Mouse (Mus musculus) liver, embryonic 13.5 days (tissue): ENCODE measurements around the gene Foxc2. TPM values are rescaled to one million over a fixed set of nuclear protein-coding genes. Genes with fewer than 3 reads are reported as not detected.

ENCODE experiments used
- ATAC-seq: fragments of 200-750 bp; cut with Nextera tagmentation; 2 replicates; pipeline ENCODE4 v1.8.0; 2017; ENCODE audit warnings: low read depth, mild to moderate bottlenecking, moderate number of reproducible peaks, moderate library complexity
- DNase-seq: peaks from one replicate; pipeline ENCODE4 v3.0.0; 2022
- H3K27ac ChIP-seq: fragments of 300-500 bp; sonication (generic); 2 replicates; pipeline ENCODE4 v1.5.1; 2015; ENCODE audit warnings: moderate library complexity, mild to moderate bottlenecking, inconsistent platforms
- H3K27me3 ChIP-seq: fragments of 300-500 bp; sonication (generic); 2 replicates; pipeline ENCODE4 v1.6.1; 2015; ENCODE audit warnings: mild to moderate bottlenecking, inconsistent platforms
- H3K36me3 ChIP-seq: fragments of 300-500 bp; sonication (generic); 2 replicates; pipeline ENCODE4 v1.6.1; 2015; ENCODE audit warnings: mild to moderate bottlenecking, inconsistent platforms
- H3K4me1 ChIP-seq: fragments of 300-500 bp; sonication (generic); replicated peaks from 2 replicates; pipeline ENCODE4 v1.6.1; 2015; ENCODE audit warnings: inconsistent platforms
- H3K4me2 ChIP-seq: fragments of 300-500 bp; sonication (generic); 2 replicates; pipeline ENCODE4 v1.6.1; 2015; ENCODE audit warnings: inconsistent platforms, mild to moderate bottlenecking, moderate library complexity
- H3K4me3 ChIP-seq: fragments of 300-500 bp; sonication (generic); replicated peaks from 2 replicates; pipeline ENCODE4 v1.5.1; 2015; ENCODE audit warnings: mild to moderate bottlenecking, inconsistent platforms
- H3K9ac ChIP-seq: fragments of 300-500 bp; sonication (generic); 2 replicates; pipeline ENCODE4 v1.6.1; 2015; ENCODE audit warnings: mild to moderate bottlenecking, inconsistent platforms
- H3K9me3 ChIP-seq: fragments of 300-500 bp; sonication (generic); replicated peaks from 2 replicates; pipeline ENCODE4 v1.6.1; 2016; ENCODE audit warnings: inconsistent platforms
- WGBS: fragments of 180-500 bp; shearing (Covaris S2); methylation state at CpG from one replicate; pipeline ENCODE4 v1.1.7; 2015; ENCODE audit not compliant: insufficient replicate concordance; 5-methylcytosine and 5-hydroxymethylcytosine counted together
- polyA plus RNA-seq: library from polyadenylated mRNA; unstranded; fragments of >200 nt; fragmentation: Nextera tagmentation; extraction: Ambion mirVana; gene quantifications from 2 replicates; pipeline ENCODE4 v1.2.1, GENCODE M21; 2015

Foxc2 gene
- 0.14 and 0.22 TPM in 2 replicates for polyA plus RNA-seq

GRCm38 (mm10) chr8:121115948-121116347, at the start of gene Foxc2:
TSS of gene Foxc2 (plus strand) at chr8:121116171.
- no peak for ATAC-seq
- peaks cover 96% of the 10 kb centered on the region for H3K27me3 ChIP-seq
- peak within 1 kb of the TSS; percentile 53 for H3K4me3 ChIP-seq
- WGBS = 1% methylated on average over 25 of the region's 25 CpGs
- H3K9me3 ChIP-seq = no peaks in the 10 kb centered on the region
- DNase-seq = no peak
- peaks cover 8% of the 10 kb centered on the region; the same call in 1 of the 2 replicates for H3K4me1 ChIP-seq
- H3K36me3 ChIP-seq = no peaks in the 10 kb centered on the region
- no peak within 1 kb of the TSS for H3K9ac ChIP-seq
- H3K27ac ChIP-seq = no peak within 1 kb of the TSS
- peak within 1 kb of the TSS; percentile 67 for H3K4me2 ChIP-seq

DNA sequence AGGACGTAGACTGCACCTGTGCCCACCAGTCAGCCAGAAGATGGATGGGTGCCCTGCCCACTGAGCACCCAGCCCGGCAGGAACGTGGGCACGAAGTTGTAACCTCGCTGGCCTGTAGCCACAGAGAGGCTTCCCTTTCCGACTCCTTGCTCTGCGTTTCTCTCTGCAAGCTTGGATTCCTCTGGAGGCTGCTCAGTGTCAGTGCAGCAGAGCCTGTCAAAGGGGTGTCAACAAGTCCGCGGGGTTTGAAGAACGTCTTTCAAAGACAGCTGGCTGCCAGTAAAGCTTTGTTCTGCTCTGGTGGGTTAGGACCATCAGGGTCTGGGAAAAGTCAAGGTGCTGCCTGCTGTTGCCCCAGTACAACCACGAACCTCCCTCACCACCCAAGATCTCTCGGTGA, 44.5 kb upstream of the Foxc2 start:
- 6% methylated on average over 12 of the region's 12 CpGs for WGBS
- ATAC-seq (no peak), DNase-seq (no peak)
- Histone ChIP-seq H3K4me1 (no peaks in the 10 kb centered on the region), H3K4me2 (no peak overlapping the region), H3K9ac (no peak overlapping the region), H3K9me3 (no peaks in the 10 kb centered on the region), H3K27ac (no peak overlapping the region), H3K36me3 (no peaks in the 10 kb centered on the region), H3K27me3 (peaks cover 79% of the 10 kb centered on the region), H3K4me3 (no peak overlapping the region)

- no peak for DNase-seq
- H3K27me3 ChIP-seq = peaks cover 90% of the 10 kb centered on the region
- no peaks in the 10 kb centered on the region for H3K36me3 ChIP-seq
- H3K4me2 ChIP-seq = 0 out of 2 replicates have a peak overlapping the region, but pooled peaks have one; percentile 32
- no peaks in the 10 kb centered on the region for H3K4me1 ChIP-seq
- ATAC-seq = no peak
- H3K9me3 ChIP-seq = no peaks in the 10 kb centered on the region
- no peak overlapping the region for H3K4me3 ChIP-seq
- H3K27ac ChIP-seq = no peak overlapping the region
- no peak overlapping the region for H3K9ac ChIP-seq
- 15% methylated on average over 11 of the region's 11 CpGs for WGBS
Measured at GRCm38 (mm10) chr8:121072406-121073130, 43.4 kb upstream of the Foxc2 start.

- Histone ChIP-seq H3K4me3 (peak overlapping the region; percentile 18), H3K4me2 (peak overlapping the region; percentile 32), H3K27ac (no peak overlapping the region), H3K4me1 (no peaks in the 10 kb centered on the region), H3K9me3 (no peaks in the 10 kb centered on the region), H3K27me3 (peaks cover 98% of the 10 kb centered on the region), H3K36me3 (no peaks in the 10 kb centered on the region), H3K9ac (no peak overlapping the region)
- DNase-seq (no peak), ATAC-seq (no peak)
- 3% methylated on average over 48 of the region's 48 CpGs for WGBS
Measured at GRCm38 (mm10) chr8:121073174-121074107, 42.5 kb upstream of the Foxc2 start.

DNA sequence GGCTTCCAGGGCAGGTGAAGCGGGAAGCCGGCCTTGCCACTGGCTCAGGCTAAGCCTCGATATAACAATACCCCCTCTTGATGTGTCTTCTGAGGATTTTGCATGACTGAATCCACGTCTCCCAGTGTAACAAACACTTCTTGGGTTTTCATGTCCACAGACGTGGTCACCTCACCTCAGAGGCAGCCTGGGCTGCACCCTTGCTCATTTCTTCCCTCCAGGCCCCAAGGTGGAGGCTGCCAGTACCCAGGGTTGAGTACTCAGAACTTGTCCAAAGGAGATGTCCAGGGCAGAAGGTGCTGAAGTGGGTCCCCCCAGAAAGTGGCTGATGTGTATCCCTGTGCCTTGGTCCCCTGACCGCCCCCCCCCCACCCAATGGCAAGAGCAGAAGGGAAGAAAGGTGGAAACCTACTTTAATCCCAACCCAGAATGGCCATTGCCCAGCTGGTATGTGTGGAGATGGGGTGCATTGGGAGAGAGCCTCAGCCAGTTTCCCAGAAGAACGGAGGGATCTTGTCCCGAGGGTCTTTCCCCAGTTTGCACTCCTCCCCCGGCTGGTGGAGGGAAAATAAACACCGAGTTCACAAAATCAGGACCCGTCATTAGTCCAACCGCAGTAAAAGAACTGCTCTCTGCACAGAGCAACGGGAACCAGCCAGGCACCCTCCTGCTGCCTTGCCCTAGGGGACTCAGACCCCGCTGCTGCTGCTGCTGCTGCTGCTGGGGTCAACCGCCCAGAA, 41.7 kb upstream of the Foxc2 start:
- ATAC-seq (no peak), DNase-seq (no peak)
- Histone ChIP-seq H3K9me3 (no peaks in the 10 kb centered on the region), H3K9ac (no peak overlapping the region), H3K4me3 (no peak overlapping the region), H3K4me1 (no peaks in the 10 kb centered on the region), H3K27me3 (peaks cover 99% of the 10 kb centered on the region), H3K4me2 (no peak overlapping the region), H3K27ac (no peak overlapping the region), H3K36me3 (no peaks in the 10 kb centered on the region)
- 8% methylated on average over 15 of the region's 15 CpGs for whole genome bisulfite sequencing

DNA sequence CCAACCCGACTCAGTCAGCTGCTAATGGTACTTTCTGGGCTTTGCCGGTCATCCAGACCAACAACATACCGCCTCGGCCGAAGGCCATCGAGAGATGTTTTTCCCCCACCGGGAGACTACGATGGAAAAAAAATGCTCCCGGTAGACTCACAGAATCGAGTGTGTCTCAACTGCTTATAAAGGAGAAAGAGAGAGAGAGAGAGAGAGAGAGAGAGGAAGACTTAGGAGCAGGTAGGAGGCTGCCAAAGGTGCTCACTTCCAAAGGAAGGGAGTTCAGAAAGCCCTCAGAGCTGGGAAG, 41.2 kb upstream of the Foxc2 start:
- H3K36me3 ChIP-seq = no peaks in the 10 kb centered on the region
- H3K4me2 ChIP-seq = no peak overlapping the region
- H3K9ac ChIP-seq = no peak overlapping the region
- ATAC-seq (no peak), DNase-seq (no peak)
- no peaks in the 10 kb centered on the region for H3K4me1 ChIP-seq
- WGBS = 6% methylated on average over 10 of the region's 10 CpGs
- peaks cover 99% of the 10 kb centered on the region for H3K27me3 ChIP-seq
- H3K9me3 ChIP-seq = no peaks in the 10 kb centered on the region
- no peak overlapping the region for H3K27ac ChIP-seq
- H3K4me3 ChIP-seq = no peak overlapping the region

- no peaks in the 10 kb centered on the region for H3K9me3 ChIP-seq
- ATAC-seq = no peak
- H3K4me1 ChIP-seq = no peaks in the 10 kb centered on the region
- 9% methylated on average over 13 of the region's 13 CpGs for WGBS
- no peak for DNase-seq
- H3K9ac ChIP-seq = no peak overlapping the region
- no peak overlapping the region for H3K4me3 ChIP-seq
- no peak overlapping the region for H3K4me2 ChIP-seq
- no peaks in the 10 kb centered on the region for H3K36me3 ChIP-seq
- H3K27me3 ChIP-seq = peaks cover 99% of the 10 kb centered on the region
- H3K27ac ChIP-seq = no peak overlapping the region
Measured at GRCm38 (mm10) chr8:121075936-121076335, 40.0 kb upstream of the Foxc2 start.

GRCm38 (mm10) chr8:121076555-121076954, 39.4 kb upstream of the Foxc2 start:
- Histone ChIP-seq H3K36me3 (no peaks in the 10 kb centered on the region), H3K4me1 (no peaks in the 10 kb centered on the region), H3K9ac (no peak overlapping the region), H3K9me3 (no peaks in the 10 kb centered on the region), H3K27me3 (peaks cover 99% of the 10 kb centered on the region), H3K4me3 (no peak overlapping the region), H3K4me2 (no peak overlapping the region), H3K27ac (no peak overlapping the region)
- no peak for ATAC-seq
- no peak for DNase-seq
- WGBS = 19% methylated on average over 7 of the region's 7 CpGs

GRCm38 (mm10) chr8:121078721-121079120, 37.2 kb upstream of the Foxc2 start:
- H3K27ac ChIP-seq = no peak overlapping the region
- 0 out of 2 replicates have a peak, but pooled peaks cover 4% of the 10 kb centered on the region for H3K4me1 ChIP-seq
- 14% methylated on average over 14 of the region's 14 CpGs for WGBS
- no peaks in the 10 kb centered on the region for H3K36me3 ChIP-seq
- ATAC-seq (no peak), DNase-seq (no peak)
- no peak overlapping the region for H3K9ac ChIP-seq
- H3K4me3 ChIP-seq = no peak overlapping the region
- H3K9me3 ChIP-seq = no peaks in the 10 kb centered on the region
- H3K27me3 ChIP-seq = peaks cover 99% of the 10 kb centered on the region
- no peak overlapping the region for H3K4me2 ChIP-seq

DNA sequence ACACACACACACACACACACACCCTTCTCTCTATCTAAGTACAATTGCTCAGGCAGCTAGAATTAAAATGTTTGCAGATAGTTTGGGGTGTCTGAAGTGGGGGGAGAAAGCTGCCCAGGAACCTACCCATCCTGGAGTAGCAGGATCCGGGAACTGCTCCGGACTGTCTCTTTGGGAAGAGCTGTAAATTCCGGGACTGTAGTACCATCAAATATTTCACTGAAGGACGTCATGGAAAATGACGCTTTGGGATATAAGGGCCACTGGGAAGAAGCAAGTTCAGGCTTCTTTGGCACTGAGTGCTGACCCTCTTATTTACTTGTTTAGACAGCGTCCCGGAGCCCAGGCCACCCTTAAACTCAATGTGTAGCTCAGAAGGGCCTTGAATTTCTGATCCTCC, 36.8 kb upstream of the Foxc2 start:
- Histone ChIP-seq H3K4me1 (0 out of 2 replicates have a peak, but pooled peaks cover 6% of the 10 kb centered on the region), H3K9ac (no peak overlapping the region), H3K27me3 (peaks cover 99% of the 10 kb centered on the region), H3K27ac (no peak overlapping the region), H3K36me3 (no peaks in the 10 kb centered on the region), H3K9me3 (no peaks in the 10 kb centered on the region), H3K4me2 (no peak overlapping the region), H3K4me3 (no peak overlapping the region)
- 4% methylated on average over 7 of the region's 7 CpGs for WGBS
- ATAC-seq (no peak), DNase-seq (no peak)

GRCm38 (mm10) chr8:121079944-121080343, 36.0 kb upstream of the Foxc2 start:
- Histone ChIP-seq H3K4me2 (no peak overlapping the region), H3K4me1 (0 out of 2 replicates have a peak, but pooled peaks cover 8% of the 10 kb centered on the region), H3K27ac (no peak overlapping the region), H3K27me3 (peaks cover 99% of the 10 kb centered on the region), H3K4me3 (no peak overlapping the region), H3K9me3 (no peaks in the 10 kb centered on the region), H3K9ac (no peak overlapping the region), H3K36me3 (no peaks in the 10 kb centered on the region)
- ATAC-seq (no peak), DNase-seq (no peak)
- 15% methylated on average over 12 of the region's 12 CpGs for WGBS
